Mouse (Mus musculus) hindbrain, embryonic 12.5 days (tissue): ENCODE data around the gene Itprip. TPM values are rescaled to one million over a fixed set of nuclear protein-coding genes. Genes with fewer than 3 reads are reported as not detected.

Experiments used
- ATAC-seq: fragments of 200-750 bp; cut with Nextera tagmentation; 2 replicates; pipeline ENCODE4 v1.8.0; 2017; ENCODE audit warnings: moderate TSS enrichment; ENCODE audit not compliant: low FRiP score
- H3K27ac ChIP-seq: fragments of 300-500 bp; sonication (generic); 2 replicates; pipeline ENCODE4 v1.5.1; 2016; ENCODE audit warnings: mild to moderate bottlenecking
- H3K27me3 ChIP-seq: fragments of 300-500 bp; sonication (generic); 2 replicates; pipeline ENCODE4 v1.6.1; 2016; ENCODE audit warnings: mild to moderate bottlenecking
- H3K36me3 ChIP-seq: fragments of 300-500 bp; sonication (generic); 2 replicates; pipeline ENCODE4 v1.6.1; 2016; ENCODE audit warnings: mild to moderate bottlenecking
- H3K4me1 ChIP-seq: fragments of 300-500 bp; sonication (generic); 2 replicates; pipeline ENCODE4 v1.6.1; 2016
- H3K4me2 ChIP-seq: fragments of 300-500 bp; sonication (generic); replicated peaks from 2 replicates; pipeline ENCODE4 v1.6.1; 2016; ENCODE audit warnings: mild to moderate bottlenecking
- H3K4me3 ChIP-seq: fragments of 300-500 bp; sonication (generic); 2 replicates; pipeline ENCODE4 v1.5.1; 2016; ENCODE audit warnings: mild to moderate bottlenecking
- H3K9ac ChIP-seq: fragments of 300-500 bp; sonication (generic); 2 replicates; pipeline ENCODE4 v1.6.1; 2016; ENCODE audit warnings: mild to moderate bottlenecking, moderate library complexity
- H3K9me3 ChIP-seq: fragments of 300-500 bp; sonication (generic); replicated peaks from 2 replicates; pipeline ENCODE4 v1.6.1; 2016; ENCODE audit warnings: mild to moderate bottlenecking
- WGBS: fragments of 180-500 bp; shearing (Covaris S2); methylation state at CpG from one replicate; pipeline ENCODE4 v1.1.7; 2016; 5-methylcytosine and 5-hydroxymethylcytosine counted together
- polyA plus RNA-seq: library from polyadenylated mRNA; unstranded; fragments of >200 nt; fragmentation: Nextera tagmentation; extraction: Ambion mirVana; gene quantifications from 2 replicates; pipeline ENCODE4 v1.2.1, GENCODE M21; 2016

The Itprip gene
- polyA plus RNA-seq, 1 experiment from 2014 or later, result 16.1 TPM

DNA sequence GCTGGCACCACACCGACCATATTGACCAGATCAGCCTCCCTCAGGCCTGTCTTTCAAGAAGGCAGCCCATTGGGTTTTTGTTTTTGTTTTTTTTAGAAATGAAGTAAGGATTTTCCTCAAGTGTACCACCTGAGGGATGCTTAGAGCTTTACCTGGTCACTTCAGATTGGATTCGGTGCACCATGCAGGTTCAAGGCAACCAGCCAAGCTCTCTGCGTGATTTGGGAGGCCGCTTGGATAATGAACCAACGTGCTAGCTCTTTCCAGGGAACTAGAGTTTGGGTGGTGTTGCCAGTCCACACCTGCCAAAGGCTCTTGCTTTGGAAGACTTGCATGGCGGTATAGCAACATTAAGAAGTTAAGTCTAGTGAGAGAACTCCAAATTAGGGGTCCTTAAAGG, 26.0 kb downstream of the Itprip start:
- Histone ChIP-seq H3K4me3 (no peak overlapping the region), H3K4me2 (no peak overlapping the region), H3K27ac (no peak overlapping the region), H3K27me3 (no peaks in the 10 kb centered on the region), H3K9ac (no peak overlapping the region), H3K36me3 (peaks cover 40% of the 10 kb centered on the region), H3K4me1 (no peaks in the 10 kb centered on the region), H3K9me3 (no peaks in the 10 kb centered on the region)
- WGBS, result 93% methylated on average over 6 of the region's 6 CpGs
- ATAC-seq, result no peak

DNA sequence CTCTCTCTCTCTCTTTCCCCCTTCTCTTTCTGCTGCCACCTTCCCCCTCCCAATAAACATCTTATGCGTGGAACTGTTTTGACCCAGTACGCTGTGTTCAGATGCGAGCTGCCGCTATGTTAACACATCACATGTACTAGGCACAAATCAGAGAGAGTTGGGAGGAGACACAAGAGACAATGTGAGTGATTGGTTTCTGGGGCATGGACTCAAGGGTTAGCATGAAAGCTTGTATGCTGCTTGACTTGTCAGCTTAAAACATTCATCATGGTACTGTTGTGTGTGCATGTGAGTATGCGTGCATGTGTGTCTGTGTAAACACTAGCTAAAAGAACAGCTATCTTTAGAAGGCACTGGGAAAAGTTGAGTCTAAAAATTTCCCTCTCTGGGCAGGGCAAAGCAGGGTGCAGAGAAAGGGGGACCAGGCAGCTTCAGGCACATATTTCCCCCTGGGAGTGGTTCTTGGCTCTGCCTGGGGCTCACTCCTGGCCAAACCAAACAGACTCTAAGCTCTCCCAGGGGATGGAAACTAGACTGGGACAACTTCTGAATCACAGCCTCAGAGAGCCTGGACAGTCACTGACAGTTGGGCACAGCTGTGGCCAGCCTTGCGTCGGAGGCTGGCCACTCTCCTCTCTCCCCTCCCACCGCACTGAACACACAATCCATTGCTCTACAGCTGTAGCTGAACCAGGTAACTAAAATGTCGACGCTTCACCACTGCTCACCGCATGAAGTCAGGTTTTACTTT, 27.4 kb downstream of the Itprip start:
- Histone ChIP-seq H3K36me3 (peaks cover 26% of the 10 kb centered on the region), H3K27me3 (no peaks in the 10 kb centered on the region), H3K4me1 (no peaks in the 10 kb centered on the region), H3K9ac (no peak overlapping the region), H3K4me3 (no peak overlapping the region), H3K4me2 (no peak overlapping the region), H3K27ac (no peak overlapping the region), H3K9me3 (no peaks in the 10 kb centered on the region)
- ATAC-seq, result no peak
- WGBS, result 78% methylated on average over 11 of the region's 11 CpGs

DNA sequence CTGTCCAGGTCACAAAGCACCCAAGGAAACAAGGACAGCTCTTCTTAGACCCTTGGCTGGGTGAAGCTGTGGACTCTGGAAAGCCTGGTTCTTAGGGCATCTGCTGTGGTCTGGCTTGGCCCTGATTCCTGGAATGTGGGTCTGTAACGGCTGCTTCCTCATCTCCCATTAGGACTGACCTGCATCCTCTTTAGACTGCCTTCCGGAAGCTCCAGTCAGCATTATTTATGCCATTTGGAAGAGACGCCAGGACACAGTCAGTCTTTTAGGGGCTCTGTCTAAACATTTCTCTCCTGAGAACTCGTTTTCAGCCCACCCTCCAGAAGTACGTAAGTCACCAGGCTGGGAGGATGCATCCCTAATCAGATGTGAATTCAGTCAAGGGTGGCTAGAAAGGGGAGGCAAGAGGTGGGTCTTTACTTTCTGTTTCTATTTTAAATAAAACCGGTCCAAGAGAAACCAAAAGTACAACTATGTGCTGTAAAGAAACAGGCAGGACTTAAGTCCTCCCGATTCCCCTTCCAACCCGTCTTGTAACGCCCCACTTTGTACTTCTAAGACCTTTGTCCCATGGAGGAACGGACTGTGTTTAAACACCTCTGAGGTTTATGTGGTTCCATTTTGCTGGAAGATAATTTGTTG, 28.5 kb downstream of the Itprip start:
- H3K36me3 ChIP-seq, result peaks cover 15% of the 10 kb centered on the region
- H3K4me1 ChIP-seq, result no peaks in the 10 kb centered on the region
- H3K4me2 ChIP-seq, result no peak overlapping the region
- H3K9me3 ChIP-seq, result no peaks in the 10 kb centered on the region
- no peak overlapping the region for H3K4me3 ChIP-seq
- no peak overlapping the region for H3K27ac ChIP-seq
- WGBS, result 82% methylated on average over 10 of the region's 10 CpGs
- no peak for ATAC-seq
- no peaks in the 10 kb centered on the region for H3K27me3 ChIP-seq
- H3K9ac ChIP-seq, result no peak overlapping the region

DNA sequence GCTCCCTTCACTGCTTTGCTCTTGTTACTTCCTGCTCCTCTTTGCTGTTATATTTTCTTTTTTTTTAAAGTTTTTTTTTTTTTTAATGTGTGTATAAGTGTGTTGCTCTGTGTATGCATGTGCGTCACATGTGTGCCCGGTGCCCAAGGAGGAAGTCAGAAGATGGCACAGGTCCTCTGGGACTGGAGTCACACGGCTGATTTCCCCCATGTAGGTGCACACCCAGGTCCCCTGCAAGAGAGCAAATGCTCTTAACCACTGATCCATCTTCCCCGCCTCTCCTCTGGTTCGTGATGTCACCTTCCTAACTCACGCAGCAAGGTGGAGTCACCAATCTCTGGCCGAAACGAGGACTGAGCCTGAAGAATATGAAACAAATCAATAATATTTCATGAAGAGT, 31.1 kb downstream of the Itprip start:
- no peak overlapping the region for H3K4me2 ChIP-seq
- no peaks in the 10 kb centered on the region for H3K27me3 ChIP-seq
- H3K4me3 ChIP-seq, result no peak overlapping the region
- H3K9ac ChIP-seq, result no peak overlapping the region
- no peak overlapping the region for H3K27ac ChIP-seq
- H3K9me3 ChIP-seq, result no peaks in the 10 kb centered on the region
- peaks cover 9% of the 10 kb centered on the region for H3K4me1 ChIP-seq
- no peak for ATAC-seq
- no peaks in the 10 kb centered on the region for H3K36me3 ChIP-seq
- WGBS, result 89% methylated on average over 8 of the region's 8 CpGs

DNA sequence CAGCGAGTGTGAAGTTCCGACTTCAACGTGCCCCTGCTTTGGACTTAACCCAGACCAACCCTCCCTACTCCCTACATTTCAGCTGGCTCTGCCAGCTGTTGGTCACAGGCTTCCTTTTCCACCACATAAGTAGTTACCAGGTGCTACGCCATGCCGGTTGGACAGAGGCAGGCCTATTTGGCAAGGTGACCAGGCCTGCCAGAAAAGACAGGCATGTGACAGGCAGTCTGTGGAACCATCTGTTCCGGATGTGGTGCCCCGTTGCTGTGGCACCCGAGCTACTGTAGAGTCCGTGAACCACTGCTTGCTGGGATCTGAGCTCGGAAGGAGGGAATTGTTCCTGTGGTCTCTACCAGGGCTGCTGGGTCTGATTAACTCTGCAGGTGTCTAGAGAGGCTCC, 31.7 kb downstream of the Itprip start:
- Histone ChIP-seq H3K4me1 (peaks cover 14% of the 10 kb centered on the region), H3K27ac (no peak overlapping the region), H3K9me3 (no peaks in the 10 kb centered on the region), H3K4me2 (no peak overlapping the region), H3K4me3 (no peak overlapping the region), H3K36me3 (no peaks in the 10 kb centered on the region), H3K9ac (no peak overlapping the region), H3K27me3 (no peaks in the 10 kb centered on the region)
- no peak for ATAC-seq
- WGBS, result 86% methylated on average over 10 of the region's 10 CpGs

DNA sequence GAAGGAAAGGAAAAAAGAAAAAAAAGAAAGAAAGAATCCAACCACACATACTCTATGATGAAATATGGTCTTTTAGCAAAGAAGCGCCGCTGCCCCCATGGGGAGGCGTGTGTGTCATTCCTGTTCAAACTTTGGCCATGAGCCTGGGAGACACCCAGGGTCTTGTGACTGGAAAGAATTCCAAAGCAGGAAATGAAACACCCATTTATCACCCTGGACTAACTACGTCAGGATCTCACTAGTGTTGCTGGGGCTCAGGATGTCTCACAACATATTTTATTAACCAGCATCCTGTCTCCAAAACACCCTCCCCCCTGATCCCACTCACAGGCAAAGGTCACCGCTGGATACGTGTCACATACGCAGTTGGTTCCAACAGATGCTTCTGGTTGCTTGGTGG, 32.5 kb downstream of the Itprip start:
- Histone ChIP-seq H3K4me3 (no peak overlapping the region), H3K4me2 (no peak overlapping the region), H3K9ac (no peak overlapping the region), H3K36me3 (no peaks in the 10 kb centered on the region), H3K27ac (no peak overlapping the region), H3K9me3 (no peaks in the 10 kb centered on the region), H3K27me3 (no peaks in the 10 kb centered on the region), H3K4me1 (peaks cover 14% of the 10 kb centered on the region)
- WGBS, result 87% methylated on average over 7 of the region's 7 CpGs
- no peak for ATAC-seq

DNA sequence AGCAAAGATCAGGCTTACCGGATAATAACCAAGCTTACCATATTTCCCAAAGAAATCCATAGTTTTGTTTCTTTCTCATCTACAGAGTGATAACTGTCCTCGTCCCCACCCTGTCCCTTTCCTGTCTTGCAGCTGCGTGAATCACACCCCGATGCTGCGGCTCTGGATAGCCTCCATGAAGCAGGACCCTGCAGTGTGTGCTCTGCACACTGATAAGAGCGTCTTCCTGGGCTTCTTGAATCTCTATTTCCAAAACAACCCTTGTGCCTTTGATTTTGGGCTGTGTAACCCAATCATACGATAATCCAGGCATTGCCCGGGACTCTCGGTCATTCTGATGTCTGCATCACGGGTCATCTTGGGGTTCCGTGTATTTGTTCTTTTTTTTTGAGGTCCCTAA, 33.2 kb downstream of the Itprip start:
- Histone ChIP-seq H3K27ac (no peak overlapping the region), H3K4me2 (no peak overlapping the region), H3K9me3 (no peaks in the 10 kb centered on the region), H3K9ac (no peak overlapping the region), H3K27me3 (no peaks in the 10 kb centered on the region), H3K4me1 (peaks cover 15% of the 10 kb centered on the region), H3K4me3 (no peak overlapping the region), H3K36me3 (no peaks in the 10 kb centered on the region)
- WGBS, result 86% methylated on average over 11 of the region's 11 CpGs
- ATAC-seq, result no peak

DNA sequence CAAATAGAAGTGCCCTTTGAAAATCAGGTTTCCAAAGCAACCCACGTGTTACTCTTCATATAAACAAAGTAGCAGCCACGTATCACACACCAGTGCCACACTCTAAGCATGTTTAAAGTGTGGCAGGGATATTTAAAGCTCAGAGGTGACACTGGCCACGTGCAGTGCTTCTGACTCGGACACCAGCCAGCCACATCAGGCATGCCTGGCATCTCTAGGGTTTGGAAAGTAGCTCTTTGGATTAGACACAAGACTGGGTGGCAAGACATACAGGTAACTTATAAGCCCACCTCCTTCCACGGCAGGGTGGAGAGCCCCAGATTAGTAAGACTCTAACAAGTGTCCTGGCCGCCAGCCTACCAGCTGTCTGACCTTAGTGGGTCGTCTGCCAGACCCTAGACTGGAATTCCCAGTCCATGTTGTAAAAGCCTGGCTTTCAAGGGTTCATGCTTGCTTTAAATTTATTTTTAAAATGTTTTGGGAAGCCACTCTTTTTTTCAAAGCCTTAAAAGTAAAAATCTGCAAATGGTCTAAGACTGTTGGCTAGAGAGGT, 33.8 kb downstream of the Itprip start:
- Histone ChIP-seq H3K9ac (no peak overlapping the region), H3K9me3 (no peaks in the 10 kb centered on the region), H3K27me3 (no peaks in the 10 kb centered on the region), H3K4me1 (peaks cover 18% of the 10 kb centered on the region), H3K4me3 (no peak overlapping the region), H3K36me3 (no peaks in the 10 kb centered on the region), H3K27ac (no peak overlapping the region), H3K4me2 (no peak overlapping the region)
- ATAC-seq, result no peak
- WGBS, result 69% methylated on average over 7 of the region's 7 CpGs

DNA sequence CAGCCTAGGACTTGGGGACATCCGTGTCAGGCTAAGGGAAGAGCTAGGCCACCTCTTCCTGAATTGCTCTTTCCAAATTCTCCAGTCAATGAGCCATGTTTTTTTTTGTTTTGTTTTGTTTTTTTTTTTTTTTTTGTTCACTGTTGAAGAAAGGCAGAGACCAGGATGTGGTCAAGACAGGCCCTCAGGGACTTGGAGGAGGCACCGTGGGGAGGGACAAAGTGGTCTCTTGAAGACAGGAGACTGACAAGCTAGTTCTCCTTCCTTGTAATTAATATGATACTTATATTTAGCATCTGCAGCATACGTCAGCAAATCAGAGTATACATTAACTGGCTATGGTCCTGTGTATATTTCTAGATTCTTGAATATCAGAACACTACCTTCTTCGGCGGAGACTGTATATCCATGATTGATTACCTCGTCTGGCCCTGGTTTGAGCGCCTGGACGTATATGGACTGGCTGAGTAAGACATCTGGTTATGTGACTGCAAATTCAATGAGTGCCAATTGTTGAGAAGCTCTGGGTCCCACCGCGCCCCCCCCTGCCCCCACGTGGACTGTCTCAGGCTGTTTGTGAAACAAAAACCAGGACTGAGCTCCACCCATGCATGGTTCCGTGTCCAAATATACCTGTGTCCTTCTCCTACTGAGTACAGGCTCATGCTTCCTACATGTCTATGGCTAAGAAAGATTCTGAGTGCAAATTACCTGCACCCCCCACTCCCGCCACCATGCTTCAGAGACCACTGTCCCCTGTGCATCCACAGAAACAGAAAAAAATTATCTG, 34.6 kb downstream of the Itprip start:
- no peaks in the 10 kb centered on the region for H3K36me3 ChIP-seq
- H3K27ac ChIP-seq, result no peak overlapping the region
- H3K9ac ChIP-seq, result no peak overlapping the region
- H3K9me3 ChIP-seq, result no peaks in the 10 kb centered on the region
- peaks cover 18% of the 10 kb centered on the region for H3K4me1 ChIP-seq
- no peak for ATAC-seq
- H3K27me3 ChIP-seq, result no peaks in the 10 kb centered on the region
- 78% methylated on average over 13 of the region's 13 CpGs for WGBS
- no peak overlapping the region for H3K4me2 ChIP-seq
- H3K4me3 ChIP-seq, result no peak overlapping the region

- WGBS, result 64% methylated on average over 9 of the region's 9 CpGs
- Histone ChIP-seq H3K27ac (no peak overlapping the region), H3K4me1 (peaks cover 18% of the 10 kb centered on the region), H3K36me3 (no peaks in the 10 kb centered on the region), H3K27me3 (no peaks in the 10 kb centered on the region), H3K9me3 (no peaks in the 10 kb centered on the region), H3K4me2 (no peak overlapping the region), H3K4me3 (no peak overlapping the region), H3K9ac (no peak overlapping the region)
- peak; percentile 51 for ATAC-seq
Observed at GRCm38 (mm10) chr19:47882882-47883254, 36.2 kb downstream of the Itprip start.

DNA sequence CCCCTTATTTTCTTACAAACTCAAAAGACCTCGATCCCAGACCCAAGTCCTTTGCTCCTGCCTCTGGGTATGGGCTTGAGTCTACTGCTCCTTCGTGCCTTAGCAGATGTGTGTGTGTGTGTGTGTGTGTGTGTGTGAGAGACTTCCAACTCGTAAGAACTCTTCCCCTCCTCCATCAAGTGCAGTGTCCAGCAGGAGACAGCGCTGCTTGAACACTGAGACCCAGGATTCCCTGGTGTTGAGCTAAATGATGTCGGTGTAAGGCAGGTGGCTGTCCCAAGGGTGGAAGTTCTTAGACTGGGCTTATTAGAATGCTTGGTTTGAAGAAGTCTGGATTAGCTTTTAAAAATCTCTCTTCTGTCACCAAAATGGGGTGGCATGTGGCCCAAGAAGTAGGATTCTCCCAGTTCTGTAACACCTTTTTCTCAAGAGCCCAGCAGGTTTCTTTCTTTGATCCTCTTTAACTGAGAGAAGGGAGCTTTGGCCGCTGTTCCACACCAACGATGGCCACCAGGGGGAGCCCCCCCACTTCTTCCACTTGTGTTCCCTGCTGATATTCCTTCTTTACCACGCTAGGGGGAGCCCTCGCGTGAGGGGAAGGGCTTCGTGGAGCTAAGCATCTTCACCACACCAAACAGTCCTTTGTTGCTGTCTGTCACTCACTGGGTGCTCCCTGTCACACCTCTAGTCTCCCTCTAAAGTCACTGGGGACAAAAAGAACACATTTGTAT, 36.8 kb downstream of the Itprip start:
- no peaks in the 10 kb centered on the region for H3K9me3 ChIP-seq
- no peak overlapping the region for H3K4me3 ChIP-seq
- peaks cover 18% of the 10 kb centered on the region for H3K4me1 ChIP-seq
- ATAC-seq, result peak; percentile 78
- no peaks in the 10 kb centered on the region for H3K27me3 ChIP-seq
- H3K27ac ChIP-seq, result no peak overlapping the region
- WGBS, result 30% methylated on average over 11 of the region's 11 CpGs
- H3K36me3 ChIP-seq, result no peaks in the 10 kb centered on the region
- no peak overlapping the region for H3K9ac ChIP-seq
- H3K4me2 ChIP-seq, result no peak overlapping the region

- ATAC-seq, result no peak
- H3K4me3 ChIP-seq, result no peak overlapping the region
- H3K9me3 ChIP-seq, result no peaks in the 10 kb centered on the region
- no peaks in the 10 kb centered on the region for H3K27me3 ChIP-seq
- no peaks in the 10 kb centered on the region for H3K36me3 ChIP-seq
- H3K27ac ChIP-seq, result no peak overlapping the region
- no peak overlapping the region for H3K9ac ChIP-seq
- WGBS, result 85% methylated on average over 7 of the region's 7 CpGs
- peaks cover 18% of the 10 kb centered on the region for H3K4me1 ChIP-seq
- H3K4me2 ChIP-seq, result no peak overlapping the region
Observed at GRCm38 (mm10) chr19:47881538-47881937, 37.6 kb downstream of the Itprip start.
